Mouse (Mus musculus) ES-CJ7 (cell line): ENCODE results near the gene Klk1b8.
"Not testable (repeated sequence)": the region's sequence is repeated elsewhere in the genome, so short reads cannot be mapped to it uniquely, and the experiment has no call there.

ENCODE experiments used
- DNase-seq: peaks from one replicate; pipeline ENCODE4 v3.0.0; 2011; ENCODE audit warnings: low read depth, low spot score

Gene Klk1b8

GRCm38 (mm10) chr7:43950364-43950763 lies at the start of gene Klk1b8:
TSS of gene Klk1b8 (plus strand) at chr7:43950664.
- no peak for DNase-seq

GRCm38 (mm10) chr7:43914821-43915220 lies 35.6 kb upstream of the Klk1b8 start:
- no peak for DNase-seq

GRCm38 (mm10) chr7:43918426-43918825 lies 32.0 kb upstream of the Klk1b8 start:
- no peak for DNase-seq

- DNase-seq: no peak
Measured at GRCm38 (mm10) chr7:43918871-43919270, 31.6 kb upstream of the Klk1b8 start.

- DNase-seq: peak; percentile 70
Measured at GRCm38 (mm10) chr7:43919559-43920451, 30.7 kb upstream of the Klk1b8 start.

- no peak for DNase-seq
Measured at GRCm38 (mm10) chr7:43920582-43920981, 29.9 kb upstream of the Klk1b8 start.

- no peak for DNase-seq
Measured at GRCm38 (mm10) chr7:43921087-43921486, 29.4 kb upstream of the Klk1b8 start.

GRCm38 (mm10) chr7:43921941-43922340 lies 28.5 kb upstream of the Klk1b8 start:
- no peak for DNase-seq

GRCm38 (mm10) chr7:43925985-43926384 lies 24.5 kb upstream of the Klk1b8 start:
- peak; percentile 82 for DNase-seq

GRCm38 (mm10) chr7:43928521-43928920 lies 21.9 kb upstream of the Klk1b8 start:
- peak; percentile 76 for DNase-seq

- DNase-seq: peak; percentile 71
Measured at GRCm38 (mm10) chr7:43932337-43932736, 18.1 kb upstream of the Klk1b8 start.

- DNase-seq: no peak
Measured at GRCm38 (mm10) chr7:43933440-43933839, 17.0 kb upstream of the Klk1b8 start, which contains the start of gene Klk15. TSS of gene Klk15 (plus strand) at chr7:43933740.

- no peak for DNase-seq
Measured at GRCm38 (mm10) chr7:43934747-43935146, 15.7 kb upstream of the Klk1b8 start.

GRCm38 (mm10) chr7:43936551-43936950 lies 13.9 kb upstream of the Klk1b8 start:
- DNase-seq: peak; percentile 67

GRCm38 (mm10) chr7:43942293-43942692 lies 8.2 kb upstream of the Klk1b8 start:
- DNase-seq: peak; percentile 48

- no peak for DNase-seq
Measured at GRCm38 (mm10) chr7:43944727-43945264, 5.7 kb upstream of the Klk1b8 start.

GRCm38 (mm10) chr7:43952703-43953102 lies 2.2 kb downstream of the Klk1b8 start:
- no peak for DNase-seq

GRCm38 (mm10) chr7:43966451-43966850 lies 16.0 kb downstream of the Klk1b8 start, which contains the start of gene Klk1b1:
TSS of gene Klk1b1 (plus strand) at chr7:43966751.
- DNase-seq: no peak

GRCm38 (mm10) chr7:43967058-43967457 lies 16.6 kb downstream of the Klk1b8 start:
- no peak for DNase-seq

- no peak for DNase-seq
Measured at GRCm38 (mm10) chr7:43967612-43968011, 17.1 kb downstream of the Klk1b8 start.

GRCm38 (mm10) chr7:43975761-43976160 lies 25.3 kb downstream of the Klk1b8 start, which contains the start of gene Klk1b9:
TSS of gene Klk1b9 (plus strand) at chr7:43976061.
- DNase-seq: not testable (repeated sequence)

GRCm38 (mm10) chr7:43985657-43986056 lies 35.2 kb downstream of the Klk1b8 start:
- DNase-seq: no peak

GRCm38 (mm10) chr7:43994821-43995220 lies 44.4 kb downstream of the Klk1b8 start:
- DNase-seq: not testable (repeated sequence)
